Mouse (Mus musculus): Measurements from ENCODE around the gene Parp3.
"Not testable (repeated sequence)": the region's sequence is repeated elsewhere in the genome, so short reads cannot be mapped to it uniquely, and the experiment has no call there.

The Parp3 gene

DNA sequence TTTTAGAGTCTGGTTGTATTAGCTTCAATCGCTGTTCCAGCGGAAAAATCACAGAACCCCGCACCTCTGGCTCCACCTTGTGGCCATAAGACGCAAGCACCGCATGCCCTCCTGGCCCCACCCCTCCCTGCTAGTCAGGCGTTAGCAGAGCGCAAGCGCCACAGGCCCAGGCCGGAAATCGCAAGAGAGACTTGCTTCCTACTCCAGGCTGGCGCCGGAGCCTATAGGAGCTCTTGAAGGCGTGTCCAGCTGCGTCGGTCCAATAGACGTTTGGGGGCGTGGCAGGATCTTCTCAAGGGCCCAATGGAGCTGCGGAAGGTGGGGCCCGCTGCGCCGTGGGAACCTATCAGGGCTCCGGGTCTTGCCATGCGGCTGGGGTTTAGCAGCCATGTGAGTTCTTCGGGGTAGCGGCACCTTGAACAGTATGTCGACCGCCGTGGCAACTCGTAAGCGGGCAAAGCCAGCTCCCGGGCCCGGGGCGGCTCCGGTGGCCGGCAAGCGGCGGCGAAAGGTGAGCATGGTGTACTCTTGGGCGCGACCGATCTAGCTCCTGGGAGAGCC, at the start of gene Parp3:
Gene Parp3 (minus strand): TSS at position 26 of the 561 bp plus-strand sequence.
- DNase-seq: peak; percentile 99

DNA sequence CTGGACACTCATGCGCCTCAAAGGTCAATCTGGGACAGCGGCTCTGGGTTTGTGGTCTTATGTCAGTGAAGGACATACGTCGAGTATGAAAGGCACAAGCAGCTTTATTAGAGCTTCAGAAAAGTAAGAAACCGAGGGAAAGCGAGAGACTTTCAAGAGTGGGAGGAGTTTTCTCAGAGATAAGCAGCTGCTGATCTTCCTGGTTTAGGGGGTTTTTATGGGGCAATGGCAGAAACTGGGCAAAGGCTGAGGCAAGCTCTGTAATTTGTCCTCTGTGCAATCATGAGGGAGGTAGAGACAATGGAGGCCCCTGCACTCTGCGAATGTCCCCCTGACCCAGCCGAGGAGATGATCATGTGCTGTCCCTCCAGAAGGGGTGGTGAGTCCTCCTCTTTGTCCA, 43.2 kb upstream of the Parp3 start:
- DNase-seq: no peak

DNA sequence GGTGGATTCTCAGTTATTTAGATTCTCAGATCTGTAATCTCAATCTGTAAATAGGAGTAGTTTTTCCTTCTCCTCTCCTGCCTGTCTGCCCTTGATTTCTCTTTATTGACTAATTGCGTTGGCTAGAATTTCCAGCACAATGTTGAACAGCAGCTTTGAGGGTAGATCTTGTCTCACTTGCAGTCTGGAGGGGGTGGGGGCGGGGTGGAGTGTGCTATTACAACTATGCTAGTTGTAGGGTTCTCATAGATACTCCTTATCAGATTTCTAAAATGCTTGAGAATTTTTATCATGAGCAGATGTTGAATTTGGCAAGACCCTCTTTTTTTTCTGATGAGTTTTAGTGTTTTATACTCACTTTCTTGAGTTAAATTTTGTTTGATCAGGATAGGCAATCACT, 42.7 kb upstream of the Parp3 start:
- no peak for DNase-seq

DNA sequence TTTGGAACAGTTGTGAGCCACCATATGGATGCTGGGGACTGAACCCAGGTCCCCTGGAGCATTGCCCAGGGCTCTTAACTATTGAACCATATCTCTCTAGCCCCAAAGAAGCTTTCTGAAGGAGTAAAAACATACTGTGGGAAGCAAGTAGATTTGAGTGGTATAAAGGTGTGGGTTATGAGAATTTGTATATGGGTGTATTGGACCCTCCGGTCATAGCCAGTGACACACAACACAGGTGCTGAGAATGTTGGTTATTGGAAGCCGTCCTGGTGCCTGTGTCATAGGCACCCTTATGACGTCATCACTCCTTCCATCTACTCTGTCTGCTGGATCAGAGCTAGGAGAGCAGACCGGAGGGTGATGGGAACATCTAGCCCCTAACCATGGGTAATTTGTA, 37.5 kb upstream of the Parp3 start, which contains the start of gene Iqcf5:
Gene Iqcf5 (plus strand): TSS at position 301 of the 400 bp plus-strand sequence.
- DNase-seq: no peak

DNA sequence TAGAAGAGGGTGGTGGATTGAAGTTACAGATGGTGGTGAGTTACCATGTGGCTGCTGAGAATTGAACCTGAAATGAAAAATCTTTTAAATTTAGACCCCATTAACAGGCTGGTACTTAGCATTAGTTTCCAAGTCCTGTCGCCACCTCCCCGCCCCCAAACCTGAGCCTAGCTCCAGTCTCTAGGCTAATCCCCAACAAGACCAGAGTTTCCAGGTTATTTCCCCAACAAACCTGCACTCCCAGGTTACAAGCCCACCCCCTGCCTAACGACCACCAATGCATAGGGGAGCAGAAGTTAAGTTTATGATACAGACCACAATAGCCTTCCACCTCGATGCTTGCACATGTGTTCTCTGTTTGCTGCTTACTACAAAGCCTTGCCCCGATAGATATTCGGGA, 36.8 kb upstream of the Parp3 start:
- no peak for DNase-seq

DNA sequence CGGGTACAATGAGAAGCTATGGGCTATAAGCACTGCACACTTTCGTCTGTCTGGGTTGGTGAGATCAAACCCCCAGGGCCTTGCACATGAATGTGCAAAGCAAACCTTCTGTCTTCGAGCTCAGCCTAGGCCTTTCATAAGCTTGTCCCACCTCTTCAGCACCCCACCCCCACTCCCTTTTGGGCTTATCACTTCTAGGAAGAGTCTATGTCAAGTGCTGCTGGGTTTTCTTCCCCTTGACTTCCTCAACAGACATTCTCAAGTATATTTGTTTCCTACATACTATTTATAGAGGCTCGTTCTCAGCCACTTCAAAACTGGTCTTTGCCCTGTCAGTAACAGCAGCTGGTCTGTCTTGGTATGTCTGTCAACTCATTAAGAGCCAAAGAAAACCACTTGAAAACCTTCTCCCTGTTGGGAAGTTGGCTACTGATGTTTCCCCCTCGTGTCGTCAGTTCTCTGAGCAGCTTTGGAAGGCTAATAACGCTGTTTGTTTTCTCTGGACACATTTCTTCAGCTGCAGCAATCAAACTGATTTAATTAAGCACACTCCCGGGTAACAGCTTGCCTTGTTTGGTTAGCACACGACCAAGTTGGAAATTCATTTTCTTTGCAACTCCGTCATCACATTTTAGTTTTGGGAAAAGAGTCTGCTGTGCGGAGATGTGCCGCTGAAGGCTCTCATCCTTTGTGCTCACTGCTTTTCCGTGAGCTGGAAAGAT, 36.1 kb upstream of the Parp3 start:
- no peak for DNase-seq

DNA sequence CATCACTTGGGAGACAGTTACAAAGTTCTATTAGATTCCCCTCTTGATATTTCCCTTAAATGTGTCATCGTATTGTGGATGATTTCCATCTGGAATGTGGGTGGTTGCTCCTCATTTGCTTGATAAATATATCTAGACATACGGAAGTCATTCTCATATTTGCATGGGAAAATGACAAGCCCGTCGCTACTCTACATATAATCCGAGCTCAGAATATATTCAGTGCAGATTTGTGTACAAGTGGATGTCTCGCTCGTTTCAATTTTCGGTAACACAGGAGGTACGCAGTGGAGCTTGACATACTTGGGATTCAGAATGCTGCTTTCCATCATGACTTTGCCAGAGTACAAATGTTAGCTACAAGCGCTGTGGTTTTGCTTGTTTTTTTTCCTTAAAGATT, 32.6 kb upstream of the Parp3 start:
- DNase-seq: no peak

DNA sequence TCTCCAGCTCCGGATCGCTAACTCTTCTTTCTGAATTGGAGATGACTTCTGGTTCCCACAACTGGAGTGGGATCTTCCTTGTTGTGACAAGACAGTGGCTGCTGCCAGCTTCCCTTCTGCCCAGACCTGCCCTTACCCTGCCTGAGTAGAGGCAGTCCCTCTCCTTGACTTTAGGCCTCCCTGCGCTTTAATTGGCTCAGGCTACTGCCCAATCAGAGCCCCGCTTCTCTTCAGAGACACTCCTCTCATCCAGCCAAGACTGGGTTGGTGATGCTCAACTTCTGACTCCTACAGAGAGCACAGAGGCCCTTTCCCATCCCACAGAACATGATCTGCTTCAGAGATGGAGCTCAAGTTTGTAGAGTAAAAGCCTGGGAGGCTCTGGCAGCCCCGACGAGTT, 27.5 kb upstream of the Parp3 start:
- no peak for DNase-seq

DNA sequence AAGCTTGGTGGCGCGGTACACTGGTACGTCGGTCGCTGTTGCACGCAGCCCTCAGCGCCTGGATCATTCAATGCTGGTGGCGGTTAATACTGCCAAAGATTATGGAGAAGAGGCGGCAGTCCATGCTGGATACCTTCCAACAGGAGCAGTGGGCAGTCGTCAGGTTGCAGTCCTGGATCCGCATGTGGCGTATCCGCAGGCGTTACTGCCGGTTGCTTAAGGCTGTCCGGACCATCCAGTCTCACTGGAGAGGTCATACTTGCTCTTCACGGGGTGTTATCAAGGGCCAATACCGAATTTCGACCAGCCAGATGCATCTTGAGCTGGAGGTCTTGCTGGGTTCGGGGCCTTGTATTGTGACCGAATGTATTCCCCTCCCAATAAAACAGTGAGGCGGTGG, 25.1 kb upstream of the Parp3 start:
- no peak for DNase-seq

DNA sequence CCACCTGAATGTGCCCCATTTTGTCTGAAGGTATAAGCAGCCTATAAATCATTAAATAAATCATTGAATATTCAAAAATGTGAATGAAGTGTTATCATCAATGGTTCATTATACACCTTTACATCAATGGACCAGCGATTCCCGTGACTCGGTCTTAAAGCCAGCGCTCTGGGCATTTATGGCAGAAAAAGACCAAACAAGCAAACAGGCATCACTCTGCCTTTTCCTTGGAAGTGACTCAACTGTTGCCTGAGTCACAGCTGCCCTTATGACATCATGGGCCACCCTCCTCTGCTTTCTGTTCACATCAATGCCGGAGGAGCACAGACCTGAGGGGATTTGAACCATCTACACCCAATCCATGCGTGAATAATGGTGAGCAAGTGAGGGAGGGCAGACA, 22.9 kb upstream of the Parp3 start, which contains the start of gene Iqcf1:
Gene Iqcf1 (plus strand): TSS at position 301 of the 400 bp plus-strand sequence.
- no peak for DNase-seq

DNA sequence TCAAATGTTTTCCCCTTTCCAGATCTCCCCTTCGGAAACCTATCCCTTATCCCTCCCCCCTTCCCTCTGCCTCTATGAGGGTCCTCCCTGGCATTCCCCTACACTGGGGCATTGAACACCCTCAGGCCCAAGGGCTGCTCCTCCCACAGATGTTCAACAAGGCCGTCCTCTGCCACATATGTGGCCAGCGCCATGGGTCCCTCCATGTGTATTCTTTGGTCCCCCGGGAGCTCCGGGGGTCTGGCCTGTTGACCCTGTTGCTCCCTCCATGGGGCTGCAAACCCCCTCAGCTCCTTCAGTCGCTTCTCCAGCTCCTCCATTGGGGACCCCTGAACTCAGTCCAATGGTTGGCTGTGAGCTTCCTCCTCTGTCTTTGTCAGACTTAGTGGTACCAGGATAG, 10.9 kb upstream of the Parp3 start:
- not testable (repeated sequence) for DNase-seq

DNA sequence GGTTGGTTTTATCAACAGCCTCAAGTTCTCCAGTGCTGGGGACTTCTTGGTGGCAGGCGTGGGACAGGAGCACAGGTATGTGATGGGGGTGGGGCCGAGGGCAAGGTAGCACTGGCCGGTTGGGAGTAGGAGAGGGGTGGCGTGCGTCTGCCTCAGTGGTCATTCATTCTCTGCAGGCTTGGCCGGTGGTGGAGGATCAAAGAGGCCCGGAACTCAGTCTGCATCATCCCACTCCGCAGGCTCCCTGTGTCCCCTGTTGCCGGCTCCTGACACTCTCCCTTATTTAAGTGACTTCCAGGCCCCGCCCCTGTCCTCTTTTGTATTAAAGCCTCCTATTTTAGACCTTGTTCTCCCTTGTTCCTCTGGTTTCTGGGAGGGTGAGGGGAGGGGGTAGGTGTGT, 8.3 kb upstream of the Parp3 start:
- no peak for DNase-seq

DNA sequence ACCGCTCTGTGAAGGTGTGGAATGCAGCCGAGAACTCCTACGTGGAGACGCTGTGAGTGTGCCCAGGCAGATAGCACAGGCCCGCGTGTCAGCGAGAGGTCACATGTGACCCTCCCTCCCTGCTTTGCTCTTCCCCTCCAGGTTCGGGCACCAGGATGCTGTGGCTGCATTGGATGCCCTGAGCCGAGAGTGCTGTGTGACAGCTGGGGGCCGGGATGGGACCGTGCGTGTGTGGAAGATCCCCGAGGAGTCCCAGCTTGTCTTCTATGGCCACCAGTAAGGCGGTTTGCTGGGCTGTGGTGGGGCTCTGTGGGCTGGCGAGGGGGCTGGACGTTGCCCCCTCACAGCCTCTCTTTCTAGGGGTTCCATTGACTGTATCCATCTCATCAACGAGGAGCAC, 6.9 kb upstream of the Parp3 start:
- DNase-seq: peak; percentile 4

DNA sequence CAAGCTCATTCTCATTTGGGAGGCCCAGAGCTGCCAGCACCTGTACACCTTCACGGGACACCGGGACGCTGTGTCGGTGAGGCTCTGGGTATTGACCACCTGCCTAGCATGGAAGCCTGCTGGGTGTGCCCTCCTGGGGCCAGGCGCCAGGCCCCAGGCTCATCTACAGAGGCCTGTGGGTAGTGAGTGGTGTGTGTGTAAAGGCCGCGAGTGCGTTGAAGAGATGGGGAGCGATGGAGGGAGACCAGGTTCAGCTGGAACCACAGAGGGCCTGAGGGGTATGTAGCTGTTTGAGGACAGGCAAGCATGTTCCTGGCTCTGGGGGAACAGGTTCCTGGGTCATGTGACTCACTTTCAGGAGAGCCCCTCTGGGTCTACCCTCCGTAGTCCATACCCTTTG, 6.4 kb upstream of the Parp3 start:
- peak; percentile 4 for DNase-seq

DNA sequence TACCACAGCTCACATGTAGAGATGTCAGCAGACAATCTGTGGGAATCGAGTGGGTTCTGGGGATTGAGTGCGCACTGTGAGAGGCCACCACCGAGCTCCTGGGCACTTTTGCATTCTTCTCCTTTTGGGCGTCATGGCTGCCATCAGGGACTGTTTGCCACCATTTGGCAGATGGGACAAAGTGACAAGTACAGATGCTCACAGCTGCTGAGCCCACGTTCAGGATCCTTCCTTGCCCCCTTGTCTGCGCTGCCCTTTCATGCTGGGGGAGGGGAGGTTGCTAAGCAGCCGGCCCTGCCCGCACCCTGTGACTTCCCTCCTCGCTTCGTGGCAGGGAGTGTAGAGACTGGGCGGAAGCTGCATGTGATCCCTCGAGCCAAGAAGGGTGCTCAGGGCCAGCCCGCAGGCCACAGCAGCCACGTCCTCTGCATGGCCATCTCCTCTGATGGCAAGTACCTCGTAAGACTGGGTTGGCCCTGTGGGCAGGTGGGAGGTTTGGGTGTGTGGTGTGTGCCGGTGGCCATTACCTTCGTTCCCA, 5.9 kb upstream of the Parp3 start:
- peak; percentile 2 for DNase-seq

DNA sequence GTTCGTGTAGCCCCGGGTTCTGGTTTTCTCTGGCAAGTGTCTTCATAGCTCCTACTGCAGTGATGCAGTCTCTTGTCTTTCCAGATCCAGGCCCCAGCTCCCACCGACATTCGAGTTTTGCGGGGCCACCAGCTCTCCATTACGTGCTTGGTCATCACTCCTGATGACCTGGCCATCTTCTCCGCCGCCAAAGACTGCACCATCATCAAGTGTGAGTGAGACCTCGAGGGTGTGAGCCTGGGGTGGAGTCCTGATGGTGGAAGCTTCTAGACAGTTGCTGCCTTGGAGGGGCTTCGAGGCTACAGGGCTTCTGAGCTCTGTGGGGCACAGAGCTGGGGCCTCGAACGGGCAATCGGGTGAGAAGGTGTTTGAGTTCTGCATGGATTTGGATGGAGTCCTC, 4.9 kb upstream of the Parp3 start:
- DNase-seq: peak; percentile 3

DNA sequence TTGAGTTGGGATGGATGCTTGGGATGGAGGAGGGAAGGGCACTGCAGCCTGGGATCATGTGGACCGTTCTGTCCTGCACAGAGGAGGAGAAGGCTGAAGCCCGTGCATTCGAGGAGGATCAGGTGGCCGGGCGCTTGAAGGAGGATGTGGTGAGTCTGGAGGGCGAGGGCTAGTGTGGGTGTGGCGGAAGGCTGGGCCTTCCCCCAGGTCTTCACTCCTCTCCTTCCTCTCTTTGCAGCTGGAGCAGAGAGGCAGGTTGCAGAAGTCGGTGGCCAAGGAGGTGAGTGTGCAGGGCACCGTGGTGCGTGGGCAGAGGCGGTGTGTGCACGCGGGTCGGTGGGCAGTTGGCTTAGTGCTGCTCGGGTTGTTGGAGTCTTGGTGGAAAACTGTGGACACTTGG, 4.3 kb upstream of the Parp3 start:
- peak; percentile 4 for DNase-seq

DNA sequence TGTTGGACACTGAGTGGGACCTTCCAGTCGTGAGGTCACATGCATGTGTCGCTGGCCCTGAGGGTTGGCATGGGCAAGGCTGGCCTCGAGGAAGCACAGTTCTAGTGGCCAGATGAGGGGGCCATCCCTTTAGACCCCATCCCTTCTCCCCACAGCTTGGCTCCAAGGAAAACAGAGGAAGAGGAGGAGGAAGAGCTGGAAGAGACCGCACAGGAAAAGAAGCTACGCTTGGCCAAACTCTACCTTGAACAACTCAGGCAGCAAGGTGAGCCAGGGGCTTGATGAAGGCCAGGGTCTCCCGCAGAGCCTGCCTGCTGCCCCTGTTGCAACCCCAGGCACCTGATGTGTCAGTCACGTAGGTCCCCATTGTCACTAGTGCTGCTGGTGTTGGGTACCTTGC, 3.8 kb upstream of the Parp3 start:
- peak; percentile 6 for DNase-seq

DNA sequence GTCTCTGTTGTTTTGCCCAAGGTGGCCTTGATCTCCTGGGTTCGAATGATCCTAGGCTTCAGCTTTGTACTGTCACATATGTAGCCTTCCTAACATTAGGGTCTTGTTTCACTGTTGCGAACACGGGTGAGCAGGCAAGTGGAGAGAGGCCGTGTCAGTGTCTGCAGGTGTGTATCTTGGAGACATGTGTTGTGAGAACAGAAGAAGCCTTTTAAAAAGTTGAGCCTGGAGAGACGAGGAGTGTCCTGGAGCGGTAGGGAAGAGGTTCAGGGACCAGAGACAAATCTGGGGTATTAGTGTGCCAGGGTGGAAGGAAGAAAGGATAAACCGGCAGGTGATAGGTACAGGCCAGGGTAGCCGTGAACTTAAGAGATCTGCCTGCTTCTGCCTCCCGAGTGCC, 1.4 kb upstream of the Parp3 start:
- peak; percentile 5 for DNase-seq

DNA sequence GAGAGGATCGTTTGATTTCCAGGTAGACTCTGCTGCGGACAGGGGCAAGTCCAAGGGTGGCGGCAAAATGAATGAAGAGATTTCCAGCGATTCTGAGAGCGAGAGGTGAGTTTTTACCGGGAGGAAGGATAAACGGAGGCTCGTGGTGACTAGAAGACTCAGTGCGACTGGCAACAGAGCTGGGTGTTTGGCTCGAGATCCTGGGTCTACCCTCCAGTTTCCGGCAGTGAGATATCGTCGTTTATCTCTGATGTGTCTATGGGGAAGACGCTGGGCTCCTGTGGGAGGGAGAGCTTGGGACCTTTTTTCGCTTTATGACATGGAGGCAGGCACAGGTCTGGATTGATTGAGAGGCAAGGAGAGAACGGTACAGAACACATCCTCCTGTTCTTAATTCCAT, 900 bp upstream of the Parp3 start:
- DNase-seq: no peak

DNA sequence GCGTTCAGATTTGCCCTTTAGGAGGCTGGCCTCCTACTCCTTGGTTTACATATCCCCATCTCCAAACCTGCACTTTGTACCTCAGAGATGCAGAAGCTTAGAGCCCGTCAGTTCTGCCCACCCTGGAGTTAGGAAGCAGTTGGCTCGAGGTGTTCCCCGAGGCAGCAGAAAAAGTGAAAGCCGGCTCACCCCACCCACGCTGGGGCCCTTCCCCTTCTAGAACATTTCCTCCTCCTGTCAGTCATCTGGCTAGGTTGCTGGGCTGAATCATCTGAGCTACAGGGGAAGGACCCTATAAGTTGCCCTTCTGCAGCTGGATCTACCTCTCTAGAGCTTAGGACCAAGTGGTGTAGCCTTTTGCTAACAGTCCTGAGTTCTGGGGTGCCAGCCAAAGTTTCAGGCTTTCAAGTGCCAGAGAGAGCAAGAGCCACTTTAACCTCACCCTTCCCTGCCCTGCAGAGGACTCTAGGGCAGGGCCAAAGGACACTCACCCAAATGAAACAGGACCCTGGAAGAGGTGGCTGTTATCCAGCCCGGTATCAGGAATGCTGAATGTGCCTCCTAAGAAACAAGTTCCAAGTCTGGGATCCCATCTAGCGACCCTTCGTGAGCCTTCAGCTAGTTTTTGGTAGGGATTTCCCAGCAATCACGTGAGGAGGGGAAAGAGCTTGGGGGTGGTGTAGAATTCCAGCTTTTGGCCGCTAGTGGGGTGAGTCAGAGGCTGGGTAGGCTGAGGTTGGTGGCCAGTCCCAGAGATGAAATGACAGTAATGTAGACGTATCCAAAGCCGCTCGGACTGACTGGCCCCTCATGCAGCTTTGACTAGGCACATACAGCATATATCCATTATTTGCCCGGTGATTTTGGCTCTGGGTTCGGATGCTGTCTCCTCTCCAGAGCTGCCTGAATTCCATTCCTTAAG, 486 bp downstream of the Parp3 start:
- DNase-seq: no peak

DNA sequence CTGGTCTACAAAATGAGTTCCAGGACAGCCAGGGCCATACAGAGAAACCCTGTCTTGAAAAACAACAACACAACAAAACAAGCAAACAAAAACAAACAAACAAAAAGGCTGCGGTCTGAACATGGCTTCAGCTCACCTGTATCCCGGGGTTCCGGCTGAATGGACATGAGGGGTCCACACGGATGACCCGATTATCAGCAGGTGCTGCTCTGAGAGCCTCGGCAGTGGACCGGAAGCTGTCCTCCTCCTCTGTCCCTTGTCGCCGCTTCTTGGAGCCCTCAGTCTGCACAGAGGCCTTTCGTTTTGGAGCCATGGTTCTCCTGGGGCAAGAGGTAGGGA, 1.1 kb downstream of the Parp3 start, which contains the start of gene Rrp9:
Gene Rrp9 (plus strand): TSS at position 301 of the 339 bp plus-strand sequence.
- DNase-seq: peak; percentile 19

DNA sequence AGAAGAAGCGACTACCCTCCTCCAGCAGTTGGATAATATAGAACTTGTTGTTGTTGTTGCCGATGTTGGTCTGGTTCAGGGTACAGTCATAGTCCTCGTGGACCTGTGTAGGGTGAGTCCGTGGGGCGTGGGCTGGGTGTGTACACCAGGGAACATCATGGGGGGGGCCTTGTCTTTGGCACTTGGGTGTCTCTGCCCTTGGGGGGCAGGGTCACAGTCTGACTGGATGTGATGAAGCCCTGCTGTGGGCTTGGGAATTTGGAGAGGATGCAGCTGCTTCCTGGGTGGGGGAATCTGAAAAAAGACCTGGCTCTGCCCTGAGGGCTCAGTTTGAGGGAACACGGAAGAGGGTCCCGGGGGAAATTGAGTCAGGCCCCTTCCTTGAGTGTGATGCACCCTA, 1.7 kb downstream of the Parp3 start:
- peak; percentile 48 for DNase-seq

DNA sequence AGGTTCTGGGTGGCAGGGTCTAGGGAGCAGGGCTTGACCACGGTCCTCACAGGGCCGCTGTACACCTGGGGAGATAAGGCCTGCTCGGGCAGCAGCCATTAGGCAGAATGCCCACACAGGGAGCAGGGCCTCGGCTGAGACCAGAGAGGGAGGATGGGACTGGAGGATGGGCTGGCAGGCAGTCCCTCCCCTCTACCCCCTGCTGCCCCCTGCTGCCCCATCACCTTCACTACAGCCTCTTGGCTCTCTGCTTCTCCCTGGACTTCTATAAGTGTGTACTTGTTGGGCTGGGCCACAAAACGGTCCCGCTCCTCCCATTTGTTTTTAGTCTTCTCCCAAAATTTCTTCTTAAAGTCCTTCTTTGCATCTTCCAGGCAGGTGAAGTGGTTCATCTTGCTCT, 2.3 kb downstream of the Parp3 start:
- peak; percentile 78 for DNase-seq
